Mouse (Mus musculus) midbrain, embryonic 14.5 days (tissue): ENCODE data around the gene Dclk3. TPM values are rescaled to one million over a fixed set of nuclear protein-coding genes. Genes with fewer than 3 reads are reported as not detected.
A peak's percentile ranks its signal among the peaks of the same experiment; 100 is the strongest.

Source experiments
- ATAC-seq: fragments of 200-750 bp; cut with Nextera tagmentation; 2 replicates; pipeline ENCODE4 v1.8.0; 2017; ENCODE audit warnings: moderate number of reproducible peaks, moderate library complexity; ENCODE audit not compliant: low FRiP score, low TSS enrichment
- DNase-seq: peaks from one replicate; pipeline ENCODE4 v3.0.0-alpha.2; 2015
- H3K27ac ChIP-seq: fragments of 300-500 bp; sonication (generic); replicated peaks from 2 replicates; pipeline ENCODE4 v1.5.1; 2014; ENCODE audit warnings: mild to moderate bottlenecking, low read depth, low read length, moderate library complexity
- H3K27me3 ChIP-seq: fragments of 300-500 bp; sonication (generic); 2 replicates; pipeline ENCODE4 v1.6.1; 2014; ENCODE audit warnings: low read length, control low read depth, mixed read lengths; ENCODE audit not compliant: control insufficient read depth, insufficient read depth
- H3K36me3 ChIP-seq: fragments of 300-500 bp; sonication (generic); 2 replicates; pipeline ENCODE4 v1.6.1; 2014; ENCODE audit warnings: low read length, control low read depth; ENCODE audit not compliant: control insufficient read depth, insufficient read depth
- H3K4me1 ChIP-seq: fragments of 300-500 bp; sonication (generic); 2 replicates; pipeline ENCODE4 v1.6.1; 2014; ENCODE audit warnings: mild to moderate bottlenecking, antibody characterized with exemption, low read length, control low read depth; ENCODE audit not compliant: control insufficient read depth, insufficient read depth
- H3K4me2 ChIP-seq: fragments of 300-500 bp; sonication (generic); 2 replicates; pipeline ENCODE4 v1.6.1; 2014; ENCODE audit warnings: mild to moderate bottlenecking, low read length, moderate library complexity
- H3K4me3 ChIP-seq: fragments of 300-500 bp; sonication (generic); replicated peaks from 2 replicates; pipeline ENCODE4 v1.5.1; 2014; ENCODE audit warnings: low read depth, low read length
- H3K9ac ChIP-seq: fragments of 300-500 bp; sonication (generic); replicated peaks from 2 replicates; pipeline ENCODE4 v1.6.1; 2014; ENCODE audit warnings: mild to moderate bottlenecking, low read length, moderate library complexity
- H3K9me3 ChIP-seq: fragments of 300-500 bp; sonication (generic); 2 replicates; pipeline ENCODE4 v1.6.1; 2016; ENCODE audit warnings: low read length, control low read depth, mixed read lengths; ENCODE audit not compliant: control insufficient read depth
- WGBS: fragments of 180-500 bp; shearing (Covaris S2); extraction: QIAGEN DNeasy Blood & Tissue Kit; methylation state at CpG from one replicate; pipeline ENCODE4 v1.1.7; 2014; 5-methylcytosine and 5-hydroxymethylcytosine counted together
- polyA plus RNA-seq: library from polyadenylated mRNA; unstranded; fragments of >200 nt; fragmentation: Nextera tagmentation; extraction: Ambion mirVana; gene quantifications from 2 replicates; pipeline ENCODE4 v1.2.1, GENCODE M21; 2014

Gene Dclk3
- polyA plus RNA-seq, result 3.4 and 4.3 TPM in 2 replicates

DNA sequence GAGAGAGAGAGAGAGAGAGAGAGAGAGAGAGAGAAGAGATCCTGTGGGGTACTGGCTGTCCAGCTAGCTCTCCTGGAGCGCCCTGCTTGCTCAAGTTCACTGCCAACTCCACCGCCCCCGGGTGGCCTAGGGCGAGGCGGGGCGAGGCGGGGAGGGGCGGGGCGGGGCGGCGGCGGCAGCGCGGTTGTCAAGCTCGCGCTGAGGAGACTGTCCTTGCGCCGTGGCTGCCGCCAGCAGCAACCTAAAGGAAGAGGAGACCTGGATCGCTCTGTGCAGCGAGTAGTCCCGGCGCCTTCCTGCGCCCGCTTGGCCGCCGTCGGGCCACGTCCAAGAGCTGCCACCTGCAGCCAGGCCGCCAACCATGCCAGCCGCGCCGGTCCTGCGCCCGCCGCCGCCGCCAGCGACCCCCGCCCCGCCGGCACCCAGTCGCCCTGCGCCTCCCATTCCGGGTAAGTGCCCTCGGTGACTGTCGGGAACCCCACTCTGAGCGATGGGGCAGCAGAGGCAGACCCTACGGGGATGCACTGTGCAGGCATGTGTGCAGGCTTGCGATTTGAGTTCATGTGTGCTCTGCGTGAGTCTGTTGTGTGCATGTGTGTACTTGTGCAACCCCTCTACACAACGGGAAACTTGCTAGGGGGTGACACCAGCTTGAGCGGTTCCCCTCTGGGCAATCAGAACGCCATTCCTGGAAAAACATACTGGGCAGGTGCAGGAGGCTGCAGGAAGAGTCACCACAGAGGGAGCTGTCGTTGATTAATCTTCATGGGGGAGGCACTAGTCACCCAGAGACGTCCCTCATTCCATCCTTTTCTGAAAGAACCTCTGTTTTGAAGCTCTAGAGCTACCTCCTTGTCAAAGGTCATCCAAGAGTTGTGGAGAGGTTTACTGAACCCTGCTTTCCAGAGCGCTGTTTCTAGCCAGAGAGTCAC lies at the start of gene Dclk3:
Gene Dclk3 (plus strand): TSS at position 178 of the 932 bp plus-strand sequence.
- H3K27me3 ChIP-seq, result peaks cover 15% of the 10 kb centered on the region; the same call in 1 of the 2 replicates
- H3K36me3 ChIP-seq, result no peaks in the 10 kb centered on the region
- ATAC-seq (peak; percentile 34; the same call in 1 of the 2 replicates), DNase-seq (peak; percentile 58)
- 6% methylated on average over 42 of the region's 57 CpGs for WGBS
- peak within 1 kb of the TSS; percentile 62 for H3K4me2 ChIP-seq
- no peaks in the 10 kb centered on the region for H3K4me1 ChIP-seq
- no peaks in the 10 kb centered on the region for H3K9me3 ChIP-seq
- no peak within 1 kb of the TSS for H3K27ac ChIP-seq
- peak within 1 kb of the TSS; percentile 45 for H3K4me3 ChIP-seq
- H3K9ac ChIP-seq, result peak within 1 kb of the TSS; percentile 42

- Histone ChIP-seq H3K9me3 (no peaks in the 10 kb centered on the region), H3K27ac (no peak overlapping the region), H3K9ac (no peak overlapping the region), H3K4me1 (no peaks in the 10 kb centered on the region), H3K4me2 (no peak overlapping the region), H3K36me3 (peaks cover 23% of the 10 kb centered on the region), H3K4me3 (no peak overlapping the region), H3K27me3 (no peaks in the 10 kb centered on the region)
- ATAC-seq (no peak), DNase-seq (peak; percentile 29)
- 74% methylated on average over 9 of the region's 9 CpGs for WGBS
Measured at GRCm38 (mm10) chr9:111390016-111390415, 48.9 kb upstream of the Dclk3 start.

- Histone ChIP-seq H3K9me3 (no peaks in the 10 kb centered on the region), H3K4me3 (no peak overlapping the region), H3K4me1 (no peaks in the 10 kb centered on the region), H3K27ac (no peak overlapping the region), H3K4me2 (no peak overlapping the region), H3K36me3 (peaks cover 23% of the 10 kb centered on the region), H3K27me3 (no peaks in the 10 kb centered on the region), H3K9ac (no peak overlapping the region)
- 90% methylated on average over 8 of the region's 8 CpGs for WGBS
- DNase-seq (no peak), ATAC-seq (no peak)
Measured at GRCm38 (mm10) chr9:111391036-111391435, 47.8 kb upstream of the Dclk3 start.

- WGBS, result 88% methylated on average over 18 of the region's 18 CpGs
Measured at GRCm38 (mm10) chr9:111391926-111392442, 46.9 kb upstream of the Dclk3 start.

DNA sequence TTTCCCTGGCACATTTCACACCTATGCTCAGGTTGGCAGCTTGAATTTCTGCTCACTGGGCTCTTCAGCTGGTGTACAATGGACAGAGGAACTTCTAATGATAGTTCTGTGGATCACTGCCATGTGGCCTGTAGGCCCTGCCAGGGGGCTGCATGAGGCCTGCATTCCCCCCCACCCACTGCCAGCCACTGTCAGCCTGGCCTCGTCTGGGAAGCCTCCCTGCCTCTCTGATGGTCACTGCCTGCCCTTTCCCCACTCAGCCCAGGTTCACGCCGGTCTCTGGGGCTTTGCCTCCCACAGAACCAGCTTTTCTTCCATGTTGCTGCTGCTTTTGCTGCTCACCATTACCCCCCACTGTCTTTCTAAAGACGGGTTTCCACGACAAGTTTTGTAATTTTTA lies 43.6 kb upstream of the Dclk3 start:
- WGBS, result 63% methylated on average over 5 of the region's 5 CpGs
- peaks cover 17% of the 10 kb centered on the region for H3K36me3 ChIP-seq
- no peak overlapping the region for H3K9ac ChIP-seq
- ATAC-seq, result no peak
- no peaks in the 10 kb centered on the region for H3K4me1 ChIP-seq
- H3K4me3 ChIP-seq, result no peak overlapping the region
- H3K4me2 ChIP-seq, result no peak overlapping the region
- no peak overlapping the region for H3K27ac ChIP-seq
- no peaks in the 10 kb centered on the region for H3K9me3 ChIP-seq
- H3K27me3 ChIP-seq, result no peaks in the 10 kb centered on the region
- DNase-seq, result no peak

More at GRCm38 (mm10) chr9:111391926-111392442, 46.9 kb upstream of the Dclk3 start:
- Histone ChIP-seq H3K9me3 (no peaks in the 10 kb centered on the region), H3K9ac (no peak overlapping the region), H3K27me3 (no peaks in the 10 kb centered on the region), H3K4me1 (no peaks in the 10 kb centered on the region), H3K4me3 (no peak overlapping the region), H3K4me2 (no peak overlapping the region), H3K36me3 (peaks cover 21% of the 10 kb centered on the region), H3K27ac (no peak overlapping the region)
- DNase-seq (no peak), ATAC-seq (no peak)

DNA sequence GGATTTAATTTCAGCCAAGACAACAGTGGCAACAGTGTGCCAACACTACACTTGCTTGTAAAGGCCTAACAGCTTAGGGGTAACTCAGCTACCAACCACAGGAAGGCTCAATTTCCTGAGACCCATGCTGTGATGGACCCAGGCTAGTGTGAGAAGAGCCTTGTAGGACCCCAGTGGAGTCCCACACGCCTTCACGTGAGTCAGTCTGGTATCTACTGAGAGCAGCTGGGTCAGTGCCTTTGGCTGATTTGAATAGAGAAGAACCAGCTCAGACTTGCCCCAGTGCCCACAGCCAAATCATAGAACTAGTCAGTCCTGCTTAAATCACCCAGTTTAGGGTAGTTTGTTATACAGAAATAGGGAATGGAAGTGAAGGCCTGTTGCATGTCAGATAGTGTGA lies 40.8 kb upstream of the Dclk3 start:
- Histone ChIP-seq H3K4me1 (no peaks in the 10 kb centered on the region), H3K36me3 (0 out of 2 replicates have a peak, but pooled peaks cover 4% of the 10 kb centered on the region), H3K4me2 (no peak overlapping the region), H3K27me3 (no peaks in the 10 kb centered on the region), H3K4me3 (no peak overlapping the region), H3K27ac (no peak overlapping the region), H3K9me3 (no peaks in the 10 kb centered on the region), H3K9ac (no peak overlapping the region)
- ATAC-seq, result no peak
- WGBS, result 78% methylated on average over 2 of the region's 2 CpGs
- no peak for DNase-seq

- DNase-seq (no peak), ATAC-seq (no peak)
- no peaks in the 10 kb centered on the region for H3K9me3 ChIP-seq
- H3K9ac ChIP-seq, result no peak overlapping the region
- H3K27ac ChIP-seq, result no peak overlapping the region
- no peaks in the 10 kb centered on the region for H3K4me1 ChIP-seq
- 90% methylated on average over 4 of the region's 4 CpGs for WGBS
- H3K27me3 ChIP-seq, result no peaks in the 10 kb centered on the region
- H3K4me2 ChIP-seq, result no peak overlapping the region
- no peaks in the 10 kb centered on the region for H3K36me3 ChIP-seq
- H3K4me3 ChIP-seq, result no peak overlapping the region
Measured at GRCm38 (mm10) chr9:111400089-111400488, 38.8 kb upstream of the Dclk3 start.

- DNase-seq (no peak), ATAC-seq (no peak)
- Histone ChIP-seq H3K4me2 (no peak overlapping the region), H3K9ac (no peak overlapping the region), H3K4me3 (no peak overlapping the region), H3K27me3 (no peaks in the 10 kb centered on the region), H3K4me1 (no peaks in the 10 kb centered on the region), H3K27ac (no peak overlapping the region), H3K36me3 (no peaks in the 10 kb centered on the region), H3K9me3 (no peaks in the 10 kb centered on the region)
- 89% methylated on average over 4 of the region's 4 CpGs for WGBS
Measured at GRCm38 (mm10) chr9:111403159-111403558, 35.7 kb upstream of the Dclk3 start.
